Mouse (Mus musculus) limb, embryonic 14.5 days (tissue): ENCODE results near the gene Gm45062. TPM values are rescaled to one million over a fixed set of nuclear protein-coding genes. Genes with fewer than 3 reads are reported as not detected.
"Not testable (repeated sequence)": the region's sequence is repeated elsewhere in the genome, so short reads cannot be mapped to it uniquely, and the experiment has no call there.

Experiments
- ATAC-seq: fragments of 200-750 bp; cut with Nextera tagmentation; 2 replicates; pipeline ENCODE4 v1.8.0; 2017; ENCODE audit warnings: low read depth, moderate number of reproducible peaks, moderate TSS enrichment; ENCODE audit not compliant: low FRiP score
- DNase-seq: peaks from one replicate; pipeline ENCODE4 v3.0.0-alpha.2; 2015; ENCODE audit warnings: low spot score
- H3K27ac ChIP-seq: fragments of 300-500 bp; sonication (generic); replicated peaks from 2 replicates; pipeline ENCODE4 v1.5.1; 2014; ENCODE audit warnings: low read depth, mild to moderate bottlenecking, low read length, moderate library complexity, mixed read lengths
- H3K27me3 ChIP-seq: fragments of 300-500 bp; sonication (generic); 2 replicates; pipeline ENCODE4 v1.6.1; 2014; ENCODE audit warnings: low read length, mixed read lengths; ENCODE audit not compliant: control insufficient read depth, insufficient read depth
- H3K36me3 ChIP-seq: fragments of 300-500 bp; sonication (generic); 2 replicates; pipeline ENCODE4 v1.6.1; 2014; ENCODE audit warnings: mild to moderate bottlenecking, low read length, moderate library complexity, mixed read lengths; ENCODE audit not compliant: control insufficient read depth, insufficient read depth
- H3K4me1 ChIP-seq: fragments of 300-500 bp; sonication (generic); 2 replicates; pipeline ENCODE4 v1.6.1; 2014; ENCODE audit warnings: antibody characterized with exemption, low read length, mixed read lengths; ENCODE audit not compliant: control insufficient read depth, insufficient read depth
- H3K4me2 ChIP-seq: fragments of 300-500 bp; sonication (generic); replicated peaks from 2 replicates; pipeline ENCODE4 v1.6.1; 2014; ENCODE audit warnings: low read depth, mild to moderate bottlenecking, low read length, moderate library complexity; ENCODE audit not compliant: severe bottlenecking
- H3K4me3 ChIP-seq: fragments of 300-500 bp; sonication (generic); replicated peaks from 2 replicates; pipeline ENCODE4 v1.5.1; 2014; ENCODE audit warnings: low read length
- H3K9ac ChIP-seq: fragments of 300-500 bp; sonication (generic); 2 replicates; pipeline ENCODE4 v1.6.1; 2014; ENCODE audit warnings: mild to moderate bottlenecking, low read depth, low read length, moderate library complexity; ENCODE audit not compliant: severe bottlenecking
- H3K9me3 ChIP-seq: fragments of 300-500 bp; sonication (generic); 2 replicates; pipeline ENCODE4 v1.6.1; 2016; ENCODE audit warnings: low read length; ENCODE audit not compliant: control insufficient read depth
- POLR2A ChIP-seq: fragments of 200-500 bp; IDR thresholded peaks from 2 replicates; pipeline ENCODE4 v1.8.0; 2012; ENCODE audit warnings: inconsistent platforms, mild to moderate bottlenecking, moderate library complexity, borderline replicate concordance; ENCODE audit not compliant: insufficient read depth, insufficient read length; ENCODE audit errors: extremely low read depth
- WGBS: fragments of 180-500 bp; shearing (Covaris S2); extraction: QIAGEN DNeasy Blood & Tissue Kit; methylation state at CpG from one replicate; pipeline ENCODE4 v1.1.7; 2014; 5-methylcytosine and 5-hydroxymethylcytosine counted together
- polyA plus RNA-seq, 2 experiments: library from polyadenylated mRNA; depleted of rRNA in 1 of 2; stranded (reverse) in 1 of 2; unstranded in 1 of 2; fragments of >200 nt; fragmentation: Nextera tagmentation in 1 of 2; extraction: Ambion mirVana in 1 of 2; gene quantifications; 2 replicates each; pipeline versions ENCODE4 v1.2.1 to v1.2.3; 2012 to 2014

Gene Gm45062
- polyA plus RNA-seq, 2 experiments, result 8.7 to 14.7 TPM

DNA sequence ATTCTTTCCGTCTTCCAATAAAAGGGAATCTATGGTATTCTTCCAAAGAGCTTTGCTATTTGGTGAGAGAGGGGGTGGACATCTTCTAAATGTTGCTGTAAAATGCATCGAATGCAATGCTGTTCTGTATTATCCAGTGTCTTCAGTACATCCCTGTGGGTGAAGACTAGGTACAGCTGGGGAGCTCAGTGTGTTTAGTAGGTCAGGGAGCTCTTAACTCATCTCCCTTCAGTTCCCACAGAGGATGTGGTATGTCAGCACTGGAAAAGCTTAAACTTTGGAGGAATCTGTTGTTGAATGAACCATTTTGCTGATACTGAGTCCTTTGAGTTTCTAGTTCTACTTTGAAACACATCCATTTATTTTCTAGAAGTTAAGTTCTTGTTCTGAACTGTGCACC, 53.3 kb downstream of the Gm45062 start:
- no peaks in the 10 kb centered on the region for H3K36me3 ChIP-seq

DNA sequence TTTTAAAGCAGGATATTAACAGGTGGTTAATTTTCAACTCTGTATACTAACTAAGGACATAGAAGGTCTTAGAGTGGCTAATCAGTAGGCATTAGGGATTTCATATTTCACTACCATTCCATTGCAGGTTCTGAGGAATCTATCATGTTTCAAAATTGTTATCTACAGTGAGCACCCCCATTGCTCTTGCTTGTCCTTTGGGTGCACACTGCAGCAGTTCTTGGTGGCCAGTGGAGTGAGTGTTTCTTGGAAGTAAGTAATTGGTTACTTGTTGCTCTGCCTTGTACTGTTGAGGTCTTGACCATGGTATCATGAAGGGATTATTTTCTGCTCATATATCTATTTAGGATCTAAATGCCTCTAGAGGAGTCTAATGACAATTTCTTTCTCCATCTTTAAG, 57.0 kb downstream of the Gm45062 start:
- Histone ChIP-seq H3K4me1 (no peaks in the 10 kb centered on the region), H3K36me3 (no peaks in the 10 kb centered on the region), H3K4me3 (no peak overlapping the region), H3K27ac (no peak overlapping the region), H3K4me2 (no peak overlapping the region), H3K9ac (no peak overlapping the region), H3K9me3 (no peaks in the 10 kb centered on the region), H3K27me3 (no peaks in the 10 kb centered on the region)
- no peak for ATAC-seq
- TF ChIP-seq POLR2A, result no peak
- no peak for DNase-seq

More for the DNA sequence above, 53.3 kb downstream of the Gm45062 start:
- no peaks in the 10 kb centered on the region for H3K27me3 ChIP-seq
- no peak overlapping the region for H3K4me2 ChIP-seq
- no peak for DNase-seq
- H3K4me3 ChIP-seq, result no peak overlapping the region
- no peak overlapping the region for H3K9ac ChIP-seq
- no peaks in the 10 kb centered on the region for H3K9me3 ChIP-seq
- ATAC-seq, result no peak
- no peak for TF ChIP-seq POLR2A
- no peak overlapping the region for H3K27ac ChIP-seq
- H3K4me1 ChIP-seq, result peaks cover 4% of the 10 kb centered on the region; the same call in 1 of the 2 replicates
- WGBS, result 93% methylated on average over 2 of the region's 2 CpGs

DNA sequence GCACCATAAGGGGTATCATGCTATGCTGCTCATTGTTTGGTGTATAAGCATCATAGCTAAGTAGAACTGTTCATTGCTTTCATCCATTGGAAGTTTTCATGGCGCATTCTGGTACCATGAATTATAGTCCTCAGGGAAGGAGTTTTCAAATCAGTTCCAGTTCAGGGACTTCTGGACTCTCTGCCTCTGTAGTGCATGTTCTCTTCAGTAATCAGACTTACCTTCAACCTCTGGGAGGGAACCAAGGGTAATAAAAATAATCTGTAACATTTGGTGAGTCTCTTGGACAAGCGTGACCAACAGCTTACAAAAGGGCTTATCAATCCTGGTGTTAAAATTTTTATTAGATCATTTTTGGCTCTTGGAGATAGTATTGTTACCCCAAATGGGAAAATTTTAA, 60.3 kb downstream of the Gm45062 start:
- H3K4me2 ChIP-seq, result no peak overlapping the region
- 70% methylated on average over 2 of the region's 2 CpGs for WGBS
- no peaks in the 10 kb centered on the region for H3K36me3 ChIP-seq
- H3K4me3 ChIP-seq, result no peak overlapping the region
- DNase-seq, result no peak
- H3K27me3 ChIP-seq, result no peaks in the 10 kb centered on the region
- H3K27ac ChIP-seq, result no peak overlapping the region
- TF ChIP-seq POLR2A, result no peak
- no peaks in the 10 kb centered on the region for H3K4me1 ChIP-seq
- no peaks in the 10 kb centered on the region for H3K9me3 ChIP-seq
- no peak for ATAC-seq
- no peak overlapping the region for H3K9ac ChIP-seq

DNA sequence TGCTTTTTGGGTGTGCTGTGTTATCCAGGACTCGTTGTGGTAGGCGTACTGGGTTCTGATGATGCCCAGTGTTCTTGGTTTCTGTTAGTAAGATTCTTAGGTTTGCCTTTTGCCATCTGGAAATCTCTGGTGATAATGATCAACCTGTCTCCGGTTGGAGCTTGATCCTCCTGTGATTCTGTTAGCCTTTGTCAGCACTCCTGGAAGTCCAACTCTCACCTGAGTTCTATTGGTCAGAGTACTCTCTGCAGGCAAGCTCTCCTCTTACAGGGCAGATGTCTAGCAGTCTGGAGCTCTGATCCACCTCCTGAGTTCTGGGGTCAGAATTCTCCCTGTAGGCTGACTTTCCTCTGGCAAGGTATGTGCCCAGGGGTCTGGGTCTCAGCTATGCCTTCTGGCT, 72.2 kb downstream of the Gm45062 start:
- not testable (repeated sequence) for H3K4me3 ChIP-seq, H3K27ac ChIP-seq, ATAC-seq, H3K27me3 ChIP-seq, H3K9me3 ChIP-seq, H3K4me2 ChIP-seq, H3K4me1 ChIP-seq, H3K36me3 ChIP-seq, DNase-seq, H3K9ac ChIP-seq
- 91% methylated on average over 3 of the region's 3 CpGs for WGBS

DNA sequence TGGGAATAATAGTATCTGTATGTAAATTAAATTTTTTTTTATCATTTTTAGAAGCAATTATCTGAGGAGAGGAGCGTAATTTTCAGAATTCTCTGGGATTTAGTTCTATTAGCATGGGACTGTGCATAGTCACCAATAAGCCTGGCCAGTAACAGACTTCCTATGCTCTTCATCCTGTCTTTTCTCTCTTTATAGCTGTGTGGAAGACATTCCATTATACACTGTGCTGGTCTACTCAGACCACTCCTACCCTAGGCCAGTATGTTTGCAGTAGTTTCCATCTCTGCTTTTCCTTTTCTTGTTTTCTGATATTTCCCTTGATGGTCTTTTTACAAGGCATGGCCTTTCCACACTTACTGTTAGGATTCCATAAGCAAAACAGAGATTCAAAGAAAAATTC, 74.1 kb downstream of the Gm45062 start:
- Histone ChIP-seq H3K27ac (no peak overlapping the region), H3K27me3 (no peaks in the 10 kb centered on the region), H3K9me3 (no peaks in the 10 kb centered on the region), H3K4me3 (no peak overlapping the region), H3K4me1 (peaks cover 4% of the 10 kb centered on the region; the same call in 1 of the 2 replicates), H3K9ac (no peak overlapping the region), H3K36me3 (no peaks in the 10 kb centered on the region), H3K4me2 (no peak overlapping the region)
- TF ChIP-seq POLR2A, result no peak
- no peak for ATAC-seq
- DNase-seq, result no peak
- 93% methylated on average over 1 of the region's 1 CpGs for WGBS
